Mouse (Mus musculus) megakaryocyte, embryonic 14.5 days (primary cell): ENCODE results near the gene Rps28. TPM values are rescaled to one million over a fixed set of nuclear protein-coding genes. Genes with fewer than 3 reads are reported as not detected.
"Not testable (repeated sequence)": the region's sequence is repeated elsewhere in the genome, so short reads cannot be mapped to it uniquely, and the experiment has no call there.

ENCODE experiments used
- H3K27me3 ChIP-seq: replicated peaks from 2 replicates; pipeline ENCODE3; 2012; ENCODE audit warnings: inconsistent platforms
- H3K36me3 ChIP-seq: replicated peaks from 2 replicates; pipeline ENCODE3; 2012; ENCODE audit warnings: low read length, inconsistent platforms, mixed read lengths
- H3K4me1 ChIP-seq: 2 replicates; pipeline ENCODE4 v1.6.1; 2012; ENCODE audit warnings: inconsistent platforms
- H3K4me3 ChIP-seq: replicated peaks from 2 replicates; pipeline ENCODE3; 2012; ENCODE audit warnings: moderate library complexity, mild to moderate bottlenecking, inconsistent platforms
- H3K9me3 ChIP-seq: 2 replicates; pipeline ENCODE4 v1.6.1; 2012; ENCODE audit warnings: inconsistent platforms
- FLI1 ChIP-seq: IDR thresholded peaks from 2 replicates; pipeline ENCODE4 v1.6.1; 2012; ENCODE audit warnings: low read length, inconsistent platforms, mixed read lengths
- GATA1 ChIP-seq: IDR thresholded peaks from 3 replicates; pipeline ENCODE4 v1.6.1; 2012; ENCODE audit warnings: mixed read lengths, low read length, inconsistent platforms, borderline replicate concordance
- polyA plus RNA-seq: library from polyadenylated mRNA; stranded (reverse); fragments of >175 nt; gene quantifications from 2 replicates; pipeline ENCODE4 v1.2.3, GENCODE M21; 2012; ENCODE audit warnings: low replicate concordance; ENCODE audit not compliant: insufficient read depth

Rps28 gene
- polyA plus RNA-seq = 840 and 6,431 TPM in 2 replicates

- TF ChIP-seq GATA1 (no peak), FLI1 (no peak)
- Histone ChIP-seq H3K9me3 (no peaks in the 10 kb centered on the region), H3K4me1 (peaks cover 64% of the 10 kb centered on the region), H3K36me3 (peaks cover 68% of the 10 kb centered on the region), H3K27me3 (no peaks in the 10 kb centered on the region), H3K4me3 (peak within 1 kb of the TSS; percentile 95)
Observed at GRCm38 (mm10) chr17:33824084-33824996, at the start of gene Rps28, which contains the start of gene Ndufa7. TSS of gene Rps28 (minus strand) at chr17:33824562. TSS of gene Ndufa7 (plus strand) at chr17:33824572.

GRCm38 (mm10) chr17:33873537-33873936 lies 49.2 kb upstream of the Rps28 start, which contains the start of gene Gm7029:
TSS of gene Gm7029 (plus strand) at chr17:33873837.
- H3K9me3 ChIP-seq, H3K4me1 ChIP-seq, H3K27me3 ChIP-seq: not testable (repeated sequence)
- Histone ChIP-seq H3K36me3 (peaks cover 17% of the 10 kb centered on the region), H3K4me3 (peak within 1 kb of the TSS; percentile 78)

GRCm38 (mm10) chr17:33865330-33866030 lies 41.1 kb upstream of the Rps28 start:
- Histone ChIP-seq H3K4me3 (peak overlapping the region; percentile 83), H3K36me3 (peaks cover 10% of the 10 kb centered on the region), H3K4me1 (peaks cover 7% of the 10 kb centered on the region), H3K9me3 (no peaks in the 10 kb centered on the region), H3K27me3 (no peaks in the 10 kb centered on the region)
- no peak for TF ChIP-seq FLI1
- no peak for TF ChIP-seq GATA1

- H3K36me3 ChIP-seq = peaks cover 2% of the 10 kb centered on the region
Observed at GRCm38 (mm10) chr17:33857816-33858215, 33.5 kb upstream of the Rps28 start.

GRCm38 (mm10) chr17:33851331-33851730 lies 27.0 kb upstream of the Rps28 start:
- H3K9me3 ChIP-seq = no peaks in the 10 kb centered on the region
- TF ChIP-seq GATA1 = no peak
- TF ChIP-seq FLI1 = no peak
- peaks cover 18% of the 10 kb centered on the region for H3K36me3 ChIP-seq
- H3K4me3 ChIP-seq = no peak overlapping the region
- H3K4me1 ChIP-seq = peaks cover 19% of the 10 kb centered on the region
- no peaks in the 10 kb centered on the region for H3K27me3 ChIP-seq

More at GRCm38 (mm10) chr17:33857816-33858215, 33.5 kb upstream of the Rps28 start:
- H3K4me1 ChIP-seq = no peaks in the 10 kb centered on the region
- TF ChIP-seq GATA1 = no peak
- no peak for TF ChIP-seq FLI1
- no peaks in the 10 kb centered on the region for H3K27me3 ChIP-seq
- peaks cover 3% of the 10 kb centered on the region; the same call in 1 of the 2 replicates for H3K9me3 ChIP-seq
- H3K4me3 ChIP-seq = no peak overlapping the region

GRCm38 (mm10) chr17:33848139-33848538 lies 23.8 kb upstream of the Rps28 start:
- Histone ChIP-seq H3K4me3 (no peak overlapping the region), H3K4me1 (peaks cover 35% of the 10 kb centered on the region), H3K36me3 (peaks cover 18% of the 10 kb centered on the region), H3K9me3 (no peaks in the 10 kb centered on the region), H3K27me3 (no peaks in the 10 kb centered on the region)
- TF ChIP-seq FLI1 (no peak), GATA1 (no peak)

- H3K27me3 ChIP-seq = no peaks in the 10 kb centered on the region
- peak overlapping the region; percentile 3 for H3K4me3 ChIP-seq
- peaks cover 41% of the 10 kb centered on the region for H3K4me1 ChIP-seq
- H3K9me3 ChIP-seq = no peaks in the 10 kb centered on the region
- H3K36me3 ChIP-seq = peaks cover 32% of the 10 kb centered on the region
- no peak for TF ChIP-seq GATA1
- no peak for TF ChIP-seq FLI1
Observed at GRCm38 (mm10) chr17:33844196-33844595, 19.8 kb upstream of the Rps28 start.

- Histone ChIP-seq H3K9me3 (no peaks in the 10 kb centered on the region), H3K27me3 (no peaks in the 10 kb centered on the region), H3K4me3 (peak within 1 kb of the TSS; percentile 96), H3K36me3 (peaks cover 34% of the 10 kb centered on the region), H3K4me1 (peaks cover 37% of the 10 kb centered on the region)
- TF ChIP-seq GATA1 = no peak
- no peak for TF ChIP-seq FLI1
Observed at GRCm38 (mm10) chr17:33842966-33843795, 18.8 kb upstream of the Rps28 start, which contains the start of gene Cd320. TSS of gene Cd320 (plus strand) at chr17:33843091.

- Histone ChIP-seq H3K4me3 (no peak overlapping the region), H3K9me3 (no peaks in the 10 kb centered on the region), H3K36me3 (peaks cover 78% of the 10 kb centered on the region), H3K27me3 (no peaks in the 10 kb centered on the region), H3K4me1 (peaks cover 23% of the 10 kb centered on the region)
- no peak for TF ChIP-seq FLI1
- no peak for TF ChIP-seq GATA1
Observed at GRCm38 (mm10) chr17:33829561-33829960, 5.2 kb upstream of the Rps28 start.
